Mouse (Mus musculus): Measurements from ENCODE around the gene Msi1.

- TF ChIP-seq GATA1 (IDR thresholded peaks at IDR 0.05; ENCODE audit: low read length) (no peak), TAL1 (IDR thresholded peaks at IDR 0.05; ENCODE audit: low read length) (no peak)
Observed at GRCm38 (mm10) chr5:115484996-115485395, 55.6 kb downstream of the Msi1 start.
